Mouse (Mus musculus): Measurements from ENCODE around the gene Dpy19l1.

Gene Dpy19l1

DNA sequence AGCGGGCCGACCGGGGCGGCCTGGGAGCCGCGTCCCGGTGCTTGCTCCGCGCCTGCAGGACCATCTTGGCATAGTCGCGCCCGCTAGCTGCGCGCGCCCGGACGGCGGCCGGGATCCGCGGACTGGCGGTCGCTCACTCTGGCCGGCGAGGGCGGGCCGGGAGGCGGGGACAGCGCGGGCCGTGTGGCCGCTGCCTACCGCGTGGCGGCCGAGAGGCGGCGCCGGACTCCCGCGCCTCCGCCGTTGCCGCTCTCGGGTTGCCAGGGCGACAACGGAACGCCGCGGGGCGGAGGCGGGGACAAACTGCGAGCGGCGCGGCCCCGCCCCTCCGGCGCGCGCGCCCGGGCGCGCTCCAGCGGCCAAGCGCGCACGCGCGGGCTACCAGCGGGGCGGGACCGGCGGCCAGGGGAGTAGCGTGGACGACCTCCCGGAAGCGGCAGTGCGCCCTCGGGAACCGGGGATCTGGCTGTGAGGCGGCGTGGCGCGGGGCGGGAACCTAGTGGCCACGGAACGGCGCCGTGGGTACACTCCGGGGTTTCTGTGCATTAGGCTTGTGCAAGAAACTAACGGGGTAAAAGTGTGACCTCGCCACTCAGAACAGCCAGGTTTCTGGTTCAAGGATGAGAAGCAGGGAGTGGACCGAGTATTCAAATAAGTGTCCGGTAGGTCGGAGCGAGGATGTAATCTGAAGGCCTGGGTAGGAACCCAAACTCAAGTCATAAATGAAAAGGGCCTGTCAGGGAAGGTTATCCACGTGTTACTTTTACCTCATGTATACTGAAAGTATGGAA lies at the start of gene Dpy19l1:
TSS of gene Dpy19l1 (minus strand) at position 74 of the 791 bp plus-strand sequence.
- DNase-seq (ENCODE audit: low spot score): peak; percentile 94

DNA sequence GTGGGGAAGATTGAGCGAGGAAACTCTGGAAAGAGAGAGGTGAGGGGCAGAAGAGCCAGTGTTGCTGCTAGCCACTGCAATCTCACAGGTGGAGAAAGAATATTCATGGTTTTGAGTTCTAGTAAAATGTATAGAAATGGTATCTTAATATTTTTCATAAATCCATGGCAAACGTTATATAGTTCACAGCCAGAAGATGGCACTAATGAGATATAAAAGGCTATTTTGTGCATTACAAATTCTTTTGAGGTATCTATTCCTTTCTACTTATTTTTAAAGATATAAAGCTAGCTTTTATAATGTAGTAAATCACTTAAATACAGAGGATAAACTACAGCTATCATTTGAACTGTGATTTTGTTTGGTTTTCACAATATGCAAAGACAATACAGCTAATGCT lies 35.2 kb upstream of the Dpy19l1 start:
- DNase-seq (ENCODE audit: low spot score): no peak

DNA sequence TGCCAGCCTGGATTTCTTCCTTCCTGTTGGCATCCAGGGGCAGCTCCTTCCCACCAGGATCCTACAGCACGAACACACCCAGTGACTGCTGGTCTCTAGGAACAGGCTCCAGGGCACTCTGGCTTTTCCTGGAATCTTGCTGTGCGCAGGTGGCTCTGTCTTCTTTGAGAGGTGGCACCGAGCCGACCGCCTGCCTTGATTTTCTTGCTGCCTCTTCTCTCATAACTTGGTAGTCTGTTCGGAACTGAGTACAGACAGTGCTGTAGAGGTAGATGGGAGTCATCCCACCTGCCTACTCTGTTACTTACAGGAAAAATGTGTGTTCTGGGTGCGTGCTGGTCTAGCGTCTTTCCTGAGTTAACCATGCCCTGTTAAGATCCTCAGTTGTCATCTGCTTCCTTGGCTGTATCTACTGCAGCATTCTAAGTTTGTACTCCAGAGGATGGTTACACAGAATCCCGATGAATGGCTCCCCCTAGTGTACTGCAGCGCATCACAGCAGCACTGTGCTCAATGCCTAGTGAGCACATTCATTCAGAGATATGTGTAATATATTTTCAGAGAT lies 13.7 kb upstream of the Dpy19l1 start:
- peak; percentile 59 for DNase-seq (ENCODE audit: low spot score)

DNA sequence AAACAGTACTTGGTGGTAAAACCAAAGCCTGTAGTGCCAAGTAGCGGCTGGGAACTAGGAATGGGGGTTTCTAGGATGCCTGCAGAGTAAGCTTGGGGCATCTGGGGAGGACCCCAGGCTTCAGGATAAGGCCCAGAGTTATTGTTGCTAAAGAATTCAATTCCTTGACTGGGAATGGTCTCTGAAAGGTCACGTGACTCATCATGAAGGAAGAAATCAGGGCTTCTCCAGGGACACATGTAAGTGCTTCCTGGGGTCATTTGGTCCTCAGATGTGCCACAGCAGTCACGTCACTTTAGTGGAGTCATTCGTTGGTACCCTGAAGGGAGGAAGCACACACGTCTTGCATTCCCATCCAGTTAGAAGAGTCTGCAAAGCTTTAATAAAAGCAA lies 11.1 kb upstream of the Dpy19l1 start:
- no peak for DNase-seq (ENCODE audit: low spot score)

DNA sequence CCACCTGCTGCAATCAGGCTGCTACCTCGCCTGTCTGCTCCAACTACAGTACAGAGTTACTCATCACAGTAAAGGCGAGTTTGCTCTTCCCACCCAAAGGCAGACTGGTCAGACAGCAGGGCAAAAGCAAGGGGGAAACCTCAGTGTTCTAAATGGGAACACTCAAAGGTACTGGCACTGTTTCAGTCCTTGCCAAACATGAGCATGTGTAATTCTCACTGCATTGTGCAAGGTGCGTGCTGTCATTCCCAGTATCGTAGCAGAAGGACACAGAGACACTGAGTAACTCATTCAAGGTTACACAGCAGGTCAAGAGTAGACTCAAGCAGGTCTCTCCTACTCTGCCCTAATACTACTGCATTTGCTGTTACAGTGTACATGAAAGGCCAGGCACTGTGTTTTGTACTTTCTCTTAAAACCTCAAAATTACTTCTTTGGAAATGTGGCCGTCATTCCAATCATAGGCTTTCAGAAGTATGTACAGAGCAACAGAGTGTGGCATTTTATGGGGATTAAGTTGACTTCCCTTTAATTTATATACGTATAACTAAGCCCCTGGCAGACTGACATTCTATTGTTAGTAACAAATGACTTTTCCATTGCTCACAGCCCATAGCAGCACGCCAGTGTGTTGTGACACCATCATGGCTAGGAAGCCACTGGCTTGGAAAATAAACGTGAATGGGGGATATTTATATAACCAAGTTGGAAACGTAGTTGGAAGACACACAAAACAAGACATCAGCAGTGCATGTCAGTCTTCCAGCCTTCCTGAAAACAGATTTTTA lies 10.5 kb upstream of the Dpy19l1 start:
- DNase-seq (ENCODE audit: low spot score): no peak

DNA sequence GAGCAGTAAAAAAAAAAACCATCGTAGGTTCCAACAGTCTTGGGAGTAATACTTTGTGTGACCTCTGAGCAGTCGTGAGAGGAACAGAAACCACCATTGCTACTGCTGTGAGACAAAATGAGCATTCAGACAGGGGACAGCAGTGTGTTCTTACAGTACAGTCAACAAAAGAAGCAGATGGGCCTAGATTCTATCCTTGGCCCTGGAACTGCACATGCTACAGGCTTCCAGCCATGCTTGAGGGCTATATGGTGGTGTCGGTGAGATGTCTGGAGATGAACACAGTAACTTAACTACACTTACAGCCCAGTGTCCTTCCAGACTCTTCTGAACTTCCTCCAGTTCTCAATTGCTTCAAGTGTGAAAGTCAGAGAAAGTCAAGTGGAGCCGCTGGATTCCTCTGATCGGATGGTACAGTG lies 9.2 kb upstream of the Dpy19l1 start:
- DNase-seq (ENCODE audit: low spot score): no peak

DNA sequence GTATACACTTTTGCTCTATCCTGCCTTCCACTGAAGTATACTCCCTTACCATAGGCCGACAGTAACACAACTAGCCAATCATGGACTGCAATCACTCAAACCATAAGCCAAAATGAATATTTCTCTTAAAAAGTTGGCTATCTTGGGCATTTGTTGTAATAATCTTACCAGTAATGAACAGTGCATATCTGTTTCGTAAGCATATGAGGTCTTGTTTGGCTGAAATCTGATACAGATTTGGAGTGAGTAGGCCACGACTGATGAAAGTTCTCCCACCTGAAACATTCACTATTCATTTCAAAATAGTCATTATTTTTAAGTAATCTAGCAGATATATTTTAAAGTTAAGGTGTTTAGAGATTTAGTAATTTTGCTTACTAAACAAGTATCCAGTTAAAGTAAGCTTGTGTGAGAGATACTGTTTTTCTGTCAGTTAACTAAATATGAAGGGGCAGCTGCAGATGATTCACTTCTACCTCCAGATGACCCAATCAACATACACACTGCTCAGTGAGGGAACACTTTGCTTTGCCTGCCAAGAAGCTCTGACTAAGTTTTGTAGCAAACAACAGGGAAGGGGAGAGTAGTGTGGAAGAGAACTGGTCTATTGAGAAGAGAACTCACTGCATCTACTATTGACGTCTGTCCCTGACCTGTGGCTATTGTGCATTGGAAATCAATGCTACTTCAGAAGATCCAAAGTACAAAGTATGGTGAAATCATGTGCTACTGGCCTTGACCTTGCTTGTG lies 8.6 kb upstream of the Dpy19l1 start:
- DNase-seq (ENCODE audit: low spot score): no peak

DNA sequence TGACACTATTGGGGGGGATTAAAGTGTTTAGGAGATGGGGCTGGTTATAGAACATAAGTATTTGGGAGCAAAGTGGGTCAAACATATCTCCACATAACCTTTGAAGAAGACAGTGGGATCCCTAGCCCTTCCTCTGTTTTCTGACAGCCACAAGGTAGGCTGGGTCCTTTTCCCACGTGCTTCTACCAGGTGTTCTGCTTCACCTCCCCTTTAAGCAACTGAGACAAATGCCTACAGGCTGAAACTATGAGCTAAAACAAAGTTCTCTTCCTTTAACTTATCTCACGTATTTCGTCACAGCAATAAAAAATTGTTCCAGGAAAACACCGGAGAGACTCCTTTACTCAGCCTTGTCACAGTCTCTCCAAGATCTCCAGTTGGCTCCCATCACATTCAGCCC lies 5.9 kb upstream of the Dpy19l1 start:
- no peak for DNase-seq (ENCODE audit: low spot score)

DNA sequence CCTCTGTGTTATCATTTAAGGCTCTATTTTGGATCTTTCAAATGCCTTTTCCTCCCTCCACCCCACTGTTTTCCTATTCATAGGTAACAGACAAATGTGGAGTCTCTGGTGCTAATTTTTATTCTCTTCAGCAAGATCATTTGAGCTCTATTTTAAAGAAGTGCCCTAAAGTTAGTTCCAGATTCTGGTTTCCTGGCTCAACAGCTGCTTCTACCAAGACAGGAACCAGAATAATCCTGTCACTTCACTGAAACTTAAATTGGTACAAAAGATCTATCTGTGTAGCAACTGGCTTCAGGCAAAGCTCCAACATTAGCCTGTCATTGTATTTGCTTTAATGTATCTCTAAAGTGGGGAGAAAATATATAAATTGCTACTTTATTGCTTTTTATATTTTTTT lies 3.6 kb upstream of the Dpy19l1 start:
- DNase-seq (ENCODE audit: low spot score): no peak

DNA sequence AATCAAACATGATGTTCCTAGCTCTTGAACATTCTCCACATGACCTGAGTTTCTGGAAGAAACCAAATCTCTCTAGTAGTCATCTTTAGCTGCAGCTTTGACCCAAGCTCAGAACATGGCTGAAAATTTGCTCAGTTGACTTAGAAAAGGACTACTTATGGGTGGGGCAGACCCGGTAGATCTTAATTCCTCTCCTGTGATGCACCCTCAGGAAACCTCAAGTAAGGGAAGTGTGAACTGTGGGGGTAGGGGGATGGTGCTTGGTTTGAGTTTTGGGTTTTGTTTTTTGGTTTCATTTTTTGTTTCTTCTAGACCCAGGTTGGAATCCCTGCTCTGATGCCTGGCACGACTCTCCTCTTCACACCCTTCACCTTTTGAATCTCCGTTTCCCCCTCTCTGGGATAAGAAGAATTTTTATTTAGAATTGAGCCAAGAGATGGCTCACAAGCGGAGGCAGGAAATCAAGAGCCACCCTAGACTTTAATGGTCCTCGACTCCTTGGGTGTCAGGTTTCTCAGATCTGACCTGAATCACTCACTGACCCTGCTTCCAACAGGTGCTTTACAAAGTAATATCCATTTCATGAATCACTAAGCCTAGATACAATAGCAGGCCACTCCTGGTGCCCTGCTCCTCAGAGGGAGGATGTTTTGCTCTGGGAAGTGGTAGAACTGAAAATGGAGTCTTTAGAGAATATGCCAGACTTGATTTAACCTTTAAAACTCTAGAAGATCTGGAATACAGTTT lies 2.2 kb upstream of the Dpy19l1 start:
- no peak for DNase-seq (ENCODE audit: low spot score)

DNA sequence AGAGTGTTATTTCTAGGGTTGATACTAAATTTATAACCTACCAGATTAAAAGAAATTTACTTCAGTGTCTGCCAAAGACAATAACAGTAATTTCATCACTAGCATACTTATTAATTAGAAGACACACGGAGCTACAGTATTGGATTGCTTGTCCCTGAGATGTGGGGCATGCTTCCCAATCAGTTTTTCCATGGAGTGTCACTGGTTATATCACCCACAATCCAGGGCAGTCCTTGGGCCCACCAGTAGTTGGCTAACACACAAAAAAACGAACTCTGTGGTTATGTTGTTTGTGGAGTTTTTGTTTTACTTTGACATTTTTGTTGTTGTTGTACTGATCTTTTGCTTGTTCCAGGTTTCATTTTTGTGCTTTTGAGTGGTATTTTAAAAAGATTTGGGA lies 1.4 kb upstream of the Dpy19l1 start:
- DNase-seq (ENCODE audit: low spot score): no peak

DNA sequence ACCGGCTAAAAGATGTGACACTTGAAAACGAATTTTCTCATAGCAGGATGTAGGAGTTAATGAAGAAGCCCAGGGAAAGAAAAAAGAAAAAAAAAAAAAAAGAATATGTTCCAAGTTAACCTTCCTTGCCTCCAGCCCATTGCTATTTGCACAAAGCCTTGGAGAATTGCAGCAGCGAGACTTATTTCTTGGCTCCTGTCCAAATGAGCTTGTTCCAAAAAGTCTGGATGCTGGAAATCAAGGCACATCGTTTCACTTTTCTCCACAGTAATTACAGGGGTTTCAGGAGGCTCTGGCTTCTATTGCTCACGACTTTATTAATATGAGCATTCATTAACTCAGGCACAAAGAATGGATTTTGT lies 899 bp upstream of the Dpy19l1 start:
- DNase-seq (ENCODE audit: low spot score): no peak

DNA sequence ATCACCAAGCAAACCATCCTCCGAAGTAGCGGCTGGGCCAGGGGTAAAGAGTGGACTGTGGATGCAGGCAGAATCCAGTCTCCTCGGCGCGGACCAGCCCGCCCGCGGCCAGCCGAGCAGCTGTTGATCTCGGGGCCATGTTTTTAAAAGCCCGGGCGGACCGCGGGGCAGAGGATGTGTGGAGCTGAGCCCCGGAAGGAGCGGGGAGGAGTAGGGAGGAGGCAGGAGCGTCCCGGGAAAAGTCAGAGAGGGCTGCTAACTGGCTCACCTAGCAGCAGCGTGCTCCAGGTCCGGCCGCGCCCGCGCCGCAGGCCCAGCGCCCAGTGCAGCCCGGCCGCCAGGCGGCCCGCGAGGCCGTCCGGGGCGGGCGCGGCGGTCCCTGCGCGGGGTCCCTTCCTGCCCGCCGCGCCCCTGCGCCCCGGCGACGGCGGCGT lies 352 bp downstream of the Dpy19l1 start:
- peak; percentile 51 for DNase-seq (ENCODE audit: low spot score)

DNA sequence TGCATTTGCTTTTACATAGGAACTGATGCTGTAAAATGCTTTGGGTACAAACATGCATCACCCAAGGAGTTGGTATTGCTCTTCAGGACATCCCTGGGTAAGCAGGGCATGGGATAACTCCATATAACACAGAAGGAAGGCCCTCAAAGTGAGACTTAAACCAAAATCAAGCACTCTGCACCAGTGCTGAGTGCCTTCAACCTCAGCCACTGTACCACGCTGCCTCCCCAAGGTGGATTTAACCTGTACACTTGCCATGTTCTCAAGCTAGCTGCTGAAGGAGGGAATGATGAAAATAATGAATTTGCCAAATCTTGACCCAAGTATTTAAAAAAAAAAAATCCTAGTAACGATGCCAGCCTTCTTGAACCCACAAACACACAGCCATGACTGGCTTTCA lies 1.3 kb downstream of the Dpy19l1 start:
- DNase-seq (ENCODE audit: low spot score): no peak

DNA sequence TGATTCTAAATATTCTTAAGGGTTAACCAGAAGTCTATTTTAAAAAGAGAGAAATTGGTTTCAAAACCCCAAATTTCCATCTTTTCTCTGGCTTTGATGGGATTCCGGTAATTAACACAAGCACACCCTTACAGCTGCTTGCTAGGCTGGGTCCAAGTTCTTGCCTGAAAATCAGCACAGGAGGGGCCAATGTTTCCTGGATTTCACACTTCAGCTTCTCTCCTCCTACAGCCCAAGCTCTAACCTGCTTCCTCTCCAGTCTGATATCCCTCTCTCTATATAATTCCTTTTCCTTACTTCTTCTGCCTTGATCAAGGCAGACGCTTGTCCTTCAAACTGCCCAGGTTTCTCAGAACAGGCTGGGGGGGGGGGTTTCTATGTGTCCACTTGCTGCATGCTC lies 6.7 kb downstream of the Dpy19l1 start:
- no peak for DNase-seq (ENCODE audit: low spot score)

DNA sequence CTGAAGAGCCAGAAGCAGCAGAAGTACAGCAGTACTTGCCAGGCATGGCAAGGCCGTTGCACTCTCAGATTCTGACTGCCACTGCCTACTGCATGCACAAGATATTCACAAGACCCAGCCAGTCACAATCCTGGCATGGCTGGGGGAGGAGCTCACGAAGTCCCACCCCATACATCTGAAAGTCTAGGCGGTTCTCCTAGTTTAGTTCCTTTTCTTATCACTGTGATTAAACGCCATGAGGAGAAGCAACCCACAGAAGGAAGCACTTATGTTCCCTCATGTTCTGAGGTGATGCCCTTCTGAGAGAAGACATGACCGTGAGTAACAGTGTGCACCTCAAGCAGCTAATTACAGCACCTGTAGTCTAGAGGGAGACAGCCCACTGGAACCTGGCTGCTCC lies 12.4 kb downstream of the Dpy19l1 start:
- DNase-seq (ENCODE audit: low spot score): no peak

DNA sequence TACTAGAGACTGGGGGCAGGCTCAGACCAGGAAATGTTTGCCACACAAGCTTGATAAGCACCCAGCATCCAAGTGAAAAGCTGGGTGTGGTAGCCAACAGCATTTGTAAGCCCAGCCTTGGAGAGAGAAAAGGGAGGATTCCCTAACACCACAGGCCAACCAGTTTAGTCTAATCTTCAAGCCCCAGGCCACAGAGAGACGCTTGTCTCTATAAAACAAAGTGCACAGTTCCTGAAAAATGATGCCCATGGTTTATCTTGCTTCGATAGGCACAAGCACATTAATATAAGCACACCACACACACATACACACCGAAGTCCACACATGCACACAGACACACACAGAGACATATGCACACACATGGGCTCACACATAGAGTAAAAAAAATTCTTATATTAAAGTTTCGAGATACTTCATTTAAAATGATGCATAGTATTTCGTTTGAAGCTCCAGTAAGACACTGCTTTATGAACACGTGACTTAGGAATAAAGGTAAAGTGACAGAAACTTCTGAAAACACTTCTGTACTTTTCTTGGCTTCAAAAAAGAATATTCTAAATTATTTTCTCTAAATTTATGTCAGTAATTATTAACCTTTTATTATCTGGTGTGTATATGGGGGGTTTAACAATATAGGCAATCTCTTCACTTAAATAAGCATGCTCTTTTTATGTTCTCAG lies 14.4 kb downstream of the Dpy19l1 start:
- no peak for DNase-seq (ENCODE audit: low spot score)

DNA sequence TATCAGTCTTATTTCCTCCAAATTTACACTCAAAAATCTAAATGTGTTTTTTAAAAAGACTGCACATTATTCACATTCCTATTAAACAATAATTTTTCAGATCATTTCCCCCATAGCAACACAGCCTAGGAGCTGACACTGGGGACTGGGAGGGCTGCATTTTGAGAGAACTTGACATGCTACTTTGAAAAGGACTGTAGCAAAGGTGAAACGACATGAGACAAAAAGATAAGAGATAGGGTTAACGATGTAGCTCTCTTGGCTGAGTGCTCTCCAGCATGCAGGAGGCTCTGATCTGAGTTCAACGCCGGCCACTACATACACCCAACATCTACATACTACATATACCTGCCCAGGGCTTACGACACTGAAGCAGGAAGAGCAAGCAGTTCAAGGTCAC lies 20.6 kb downstream of the Dpy19l1 start:
- DNase-seq (ENCODE audit: low spot score): no peak

DNA sequence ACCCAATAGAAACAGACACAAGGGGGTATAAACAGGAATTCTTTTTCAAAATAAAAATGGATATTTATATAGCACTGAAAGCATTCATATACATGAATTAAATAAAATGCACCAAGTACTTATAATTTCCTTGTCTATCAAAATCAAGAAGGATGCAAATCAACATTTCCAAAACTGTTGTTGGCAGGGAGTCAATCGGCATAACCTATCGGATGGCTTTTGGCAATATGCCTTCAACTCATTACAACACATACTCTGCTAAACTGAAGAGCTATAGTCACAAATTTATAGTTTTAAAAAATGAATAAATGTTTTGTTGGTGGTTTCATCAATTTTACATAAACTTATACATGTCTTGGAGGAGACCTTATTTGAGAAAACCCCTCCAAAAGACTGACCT lies 25.7 kb downstream of the Dpy19l1 start:
- DNase-seq (ENCODE audit: low spot score): no peak

DNA sequence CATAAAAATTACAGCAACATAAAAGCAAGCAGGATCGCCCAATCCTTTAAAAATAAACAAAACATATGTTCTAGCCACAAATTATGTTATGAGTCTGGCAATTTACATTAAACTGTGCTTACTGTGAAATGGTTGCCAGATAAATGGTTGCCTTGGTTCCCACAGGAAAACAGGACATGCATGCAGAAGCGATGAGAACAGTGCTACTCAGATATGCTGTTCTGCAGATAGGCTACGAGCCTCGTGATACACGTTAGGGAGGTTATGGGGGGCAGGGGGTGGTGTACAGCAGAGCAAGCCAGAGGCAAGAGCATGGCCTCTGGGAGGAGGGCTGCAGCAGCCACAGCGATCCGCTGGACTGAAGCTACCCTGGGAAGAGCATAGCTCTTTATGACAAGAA lies 29.1 kb downstream of the Dpy19l1 start:
- no peak for DNase-seq (ENCODE audit: low spot score)

DNA sequence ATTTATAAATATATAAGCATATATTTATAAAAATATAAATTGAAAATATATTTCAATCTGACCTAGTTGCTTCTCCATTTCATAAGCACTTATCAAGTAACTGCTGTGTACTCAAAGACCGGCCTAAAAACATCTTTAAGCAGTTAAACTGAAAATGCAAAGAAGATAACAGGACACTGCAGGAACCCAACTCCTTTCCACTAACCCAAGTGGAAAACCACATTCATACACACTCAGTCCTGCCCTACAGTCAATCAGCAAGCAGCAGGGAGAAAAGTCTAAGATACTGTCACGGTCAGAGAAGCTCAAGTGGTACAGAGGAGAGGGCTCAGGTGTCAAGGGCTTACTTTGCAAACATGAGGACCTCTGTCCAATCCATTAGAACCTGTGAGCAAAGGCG lies 30.4 kb downstream of the Dpy19l1 start:
- DNase-seq (ENCODE audit: low spot score): no peak

All from urinary bladder, postnatal 14 days (tissue).